ENCODE assay signal across 17 mouse cellular contexts in the genomic region with DNA sequence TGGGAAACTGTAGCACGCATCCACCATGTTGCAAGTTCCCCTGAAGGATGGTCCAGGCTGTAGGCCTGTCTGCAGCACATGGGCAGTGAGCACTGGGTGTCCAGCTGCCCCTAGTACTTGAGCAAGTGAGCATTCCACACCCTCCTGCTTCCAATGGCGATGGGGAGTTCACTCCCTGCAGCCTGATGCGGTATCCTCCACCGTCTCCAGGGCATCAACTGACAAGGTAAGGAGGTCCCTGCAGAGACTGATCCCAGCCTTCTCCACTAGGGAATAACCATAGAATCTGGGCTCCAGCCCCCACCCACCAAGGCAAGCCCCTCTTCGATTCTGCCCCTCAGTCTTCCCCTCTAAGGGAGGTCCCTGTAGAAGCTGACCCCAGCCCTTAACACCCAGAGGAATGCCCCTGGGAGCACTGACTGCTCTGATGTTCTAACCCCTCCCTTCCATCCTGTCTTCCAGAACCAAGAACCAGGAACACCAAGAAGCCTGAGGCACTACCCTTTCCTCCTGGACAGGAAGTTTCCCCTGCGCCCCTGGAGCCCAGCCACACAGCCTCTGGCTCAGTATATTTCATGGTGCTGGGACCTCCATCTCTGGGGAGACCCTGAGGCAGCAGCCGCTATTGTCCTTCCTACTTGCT. TPM values are rescaled to one million over a fixed set of nuclear protein-coding genes. Genes with fewer than 3 reads are reported as not detected.
A peak's percentile ranks its signal among the peaks of the same experiment; 100 is the strongest.
DNase-seq lines count a peak whose midpoint lies in the region; ATAC-seq lines count a peak whose summit lies in the region.
"Had no signal": no experiment of that assay in that cellular context is flagged by ENCODE, and none has a peak within 500 bp of the region (broad histone marks: within the 10 kb centered on the region; RNA-seq: fewer than 3 reads in every experiment).

No protein-coding gene starts in this region.

- H3K27me3 ChIP-seq in heart, embryonic 16.5 days (ENCODE audit: control insufficient read depth, insufficient read depth, low read length) = no peaks in the 10 kb centered on the region
- peaks cover 10% of the 10 kb centered on the region for H3K27me3 ChIP-seq in midbrain, embryonic 12.5 days
- no peaks in the 10 kb centered on the region for H3K27me3 ChIP-seq in midbrain, embryonic 15.5 days (replicated peaks)
- H3K27me3 ChIP-seq in embryonic facial prominence, embryonic 14.5 days (replicated peaks; ENCODE audit: control insufficient read depth, insufficient read depth, low read length) = no peaks in the 10 kb centered on the region
- no peaks in the 10 kb centered on the region for H3K27me3 ChIP-seq in limb, embryonic 15.5 days
- H3K27me3 ChIP-seq: forebrain, embryonic 15.5 days; heart, embryonic 15.5 days; kidney, embryonic 15.5 days had no signal

- 0 out of 2 replicates have a peak overlapping the region, but pooled peaks have one; percentile 5 for H3K9ac ChIP-seq in heart, embryonic 16.5 days (ENCODE audit: low read length)
- H3K9ac ChIP-seq in midbrain, embryonic 12.5 days (replicated peaks) = no peak overlapping the region
- H3K9ac ChIP-seq in midbrain, embryonic 15.5 days = no peak overlapping the region
- H3K9ac ChIP-seq in embryonic facial prominence, embryonic 14.5 days (ENCODE audit: low read depth, low read length) = no peak overlapping the region
- H3K9ac ChIP-seq in limb, embryonic 15.5 days = no peak overlapping the region
- H3K9ac ChIP-seq: forebrain, embryonic 15.5 days; heart, embryonic 15.5 days; kidney, embryonic 15.5 days; liver, embryonic 13.5 days had no signal

- H3K4me3 ChIP-seq in heart, embryonic 16.5 days (ENCODE audit: low read length) = no peak overlapping the region
- H3K4me3 ChIP-seq in midbrain, embryonic 12.5 days = no peak overlapping the region
- H3K4me3 ChIP-seq in midbrain, embryonic 15.5 days = no peak overlapping the region
- H3K4me3 ChIP-seq in embryonic facial prominence, embryonic 14.5 days (ENCODE audit: low read depth, low read length) = no peak overlapping the region
- H3K4me3 ChIP-seq in limb, embryonic 15.5 days = no peak overlapping the region
- H3K4me3 ChIP-seq: forebrain, embryonic 15.5 days; heart, embryonic 15.5 days; kidney, embryonic 15.5 days; liver, embryonic 13.5 days had no signal

- no peak for ATAC-seq in heart, embryonic 16.5 days (replicated peaks; ENCODE audit: extremely low read depth, insufficient read depth, low FRiP score)
- ATAC-seq in midbrain, embryonic 12.5 days (ENCODE audit: low FRiP score, low read depth) = no peak
- ATAC-seq in midbrain, embryonic 15.5 days (replicated peaks) = no peak
- ATAC-seq in embryonic facial prominence, embryonic 14.5 days (ENCODE audit: low read depth) = no peak
- no peak for ATAC-seq in limb, embryonic 15.5 days (ENCODE audit: insufficient number of reproducible peaks, low FRiP score, low TSS enrichment, low read depth)
- ATAC-seq: forebrain, embryonic 15.5 days; inflammation-experienced regulatory T-cells, adult 6 months had no signal

- H3K4me2 ChIP-seq in heart, embryonic 16.5 days (ENCODE audit: low read depth, low read length) = no peak overlapping the region
- H3K4me2 ChIP-seq in midbrain, embryonic 12.5 days (replicated peaks) = no peak overlapping the region
- H3K4me2 ChIP-seq in midbrain, embryonic 15.5 days = no peak overlapping the region
- no peak overlapping the region for H3K4me2 ChIP-seq in embryonic facial prominence, embryonic 14.5 days (ENCODE audit: low read depth, low read length)
- H3K4me2 ChIP-seq in limb, embryonic 15.5 days = no peak overlapping the region
- H3K4me2 ChIP-seq: forebrain, embryonic 15.5 days; heart, embryonic 15.5 days; kidney, embryonic 15.5 days; liver, embryonic 13.5 days had no signal

- H3K36me3 ChIP-seq in heart, embryonic 16.5 days (ENCODE audit: control insufficient read depth, insufficient read depth) = no peaks in the 10 kb centered on the region
- H3K36me3 ChIP-seq in midbrain, embryonic 12.5 days = peaks cover 10% of the 10 kb centered on the region
- no peaks in the 10 kb centered on the region for H3K36me3 ChIP-seq in midbrain, embryonic 15.5 days (replicated peaks)
- peaks cover 8% of the 10 kb centered on the region for H3K36me3 ChIP-seq in embryonic facial prominence, embryonic 14.5 days (ENCODE audit: control insufficient read depth, insufficient read depth, low read length)
- H3K36me3 ChIP-seq in limb, embryonic 15.5 days = peaks cover 1% of the 10 kb centered on the region; the same call in 1 of the 2 replicates
- H3K36me3 ChIP-seq: forebrain, embryonic 15.5 days; heart, embryonic 15.5 days; liver, embryonic 13.5 days had no signal

- WGBS in heart, embryonic 16.5 days = 62% methylated on average over 7 of the region's 7 CpGs
- WGBS in midbrain, embryonic 12.5 days = 79% methylated on average over 7 of the region's 7 CpGs
- 71% methylated on average over 7 of the region's 7 CpGs for WGBS in midbrain, embryonic 15.5 days
- 58% methylated on average over 7 of the region's 7 CpGs for WGBS in embryonic facial prominence, embryonic 14.5 days
- WGBS in limb, embryonic 15.5 days = 71% methylated on average over 7 of the region's 7 CpGs

- H3K9me3 ChIP-seq in heart, embryonic 16.5 days (replicated peaks; ENCODE audit: control insufficient read depth, low read length) = no peaks in the 10 kb centered on the region
- H3K9me3 ChIP-seq in midbrain, embryonic 12.5 days = no peaks in the 10 kb centered on the region
- no peaks in the 10 kb centered on the region for H3K9me3 ChIP-seq in midbrain, embryonic 15.5 days
- no peaks in the 10 kb centered on the region for H3K9me3 ChIP-seq in embryonic facial prominence, embryonic 14.5 days (ENCODE audit: control insufficient read depth, low read length)
- no peaks in the 10 kb centered on the region for H3K9me3 ChIP-seq in limb, embryonic 15.5 days
- H3K9me3 ChIP-seq: forebrain, embryonic 15.5 days; heart, embryonic 15.5 days; kidney, embryonic 15.5 days; liver, embryonic 13.5 days had no signal

- H3K4me1 ChIP-seq in heart, embryonic 16.5 days (ENCODE audit: control insufficient read depth, insufficient read depth, low read length) = 0 out of 2 replicates have a peak, but pooled peaks cover 2% of the 10 kb centered on the region
- H3K4me1 ChIP-seq in midbrain, embryonic 12.5 days = peaks cover 34% of the 10 kb centered on the region
- peaks cover 26% of the 10 kb centered on the region for H3K4me1 ChIP-seq in midbrain, embryonic 15.5 days
- peaks cover 5% of the 10 kb centered on the region for H3K4me1 ChIP-seq in embryonic facial prominence, embryonic 14.5 days (ENCODE audit: control insufficient read depth, insufficient read depth, low read length)
- peaks cover 28% of the 10 kb centered on the region for H3K4me1 ChIP-seq in limb, embryonic 15.5 days
- H3K4me1 ChIP-seq: liver, embryonic 13.5 days had no signal

- no peak for DNase-seq in heart, adult 9 months (ENCODE audit: low spot score in 2 of 2)
- no peak for DNase-seq in embryonic facial prominence, embryonic 14.5 days (ENCODE audit: low spot score)
- no peak for DNase-seq in left cerebral cortex, adult 8-10 months (ENCODE audit: low spot score in 2 of 2)
- DNase-seq: adrenal gland, postnatal 10 days; liver, embryonic 13.5 days; thymus, adult 18-20 months had no signal

- H3K27ac ChIP-seq in heart, embryonic 16.5 days (ENCODE audit: low read length) = no peak overlapping the region
- 0 out of 2 replicates have a peak overlapping the region, but pooled peaks have one; percentile 20 for H3K27ac ChIP-seq in midbrain, embryonic 12.5 days (replicated peaks)
- no peak overlapping the region for H3K27ac ChIP-seq in midbrain, embryonic 15.5 days
- H3K27ac ChIP-seq in embryonic facial prominence, embryonic 14.5 days (replicated peaks; ENCODE audit: low read depth, low read length) = 0 out of 2 replicates have a peak overlapping the region, but pooled peaks have one; percentile 24
- H3K27ac ChIP-seq in limb, embryonic 15.5 days = peak overlapping the region; percentile 48; the same call in 1 of the 2 replicates
- H3K27ac ChIP-seq: forebrain, embryonic 15.5 days; heart, embryonic 15.5 days; kidney, embryonic 15.5 days; liver, embryonic 13.5 days had no signal

RNA-seq across cellular contexts. Expression of gene Clip3, which starts 2.3 kb away (rescaled TPM):
- 7.0 and 8.0 TPM in 2 replicates for polyA plus RNA-seq in heart, embryonic 16.5 days (2015; fragmentation: Nextera tagmentation; extraction: Ambion mirVana)
- 76.3 and 88.6 TPM in 2 replicates for polyA plus RNA-seq in midbrain, embryonic 12.5 days (2016; fragmentation: Nextera tagmentation; extraction: Ambion mirVana)
- polyA plus RNA-seq in midbrain, embryonic 15.5 days (2015; fragmentation: Nextera tagmentation; extraction: Ambion mirVana) = 106 and 110 TPM in 2 replicates
- polyA plus RNA-seq in embryonic facial prominence, embryonic 14.5 days (2014; fragmentation: Nextera tagmentation; extraction: Ambion mirVana) = 51.8 and 58.1 TPM in 2 replicates
- polyA plus RNA-seq in limb, embryonic 15.5 days (2015; fragmentation: Nextera tagmentation; extraction: Ambion mirVana) = 33.2 and 35.2 TPM in 2 replicates
- 100 to 1,000 TPM; 377 to 471 (median 424) TPM for total RNA-seq in left cerebral cortex, adult 8-10 months (2022)
- total RNA-seq: common myeloid progenitor, adult 5-6 weeks; granulocyte monocyte progenitor cell, adult 5-6 weeks; megakaryocyte-erythroid progenitor cell, adult 5-6 weeks had no signal

RNA-seq across cellular contexts. Expression of gene Wdr62, which starts 9.0 kb away (rescaled TPM):
- 6.9 and 8.1 TPM in 2 replicates for polyA plus RNA-seq in heart, embryonic 16.5 days (2015; fragmentation: Nextera tagmentation; extraction: Ambion mirVana)
- polyA plus RNA-seq in midbrain, embryonic 12.5 days (2016; fragmentation: Nextera tagmentation; extraction: Ambion mirVana) = 11.3 and 13.4 TPM in 2 replicates
- polyA plus RNA-seq in midbrain, embryonic 15.5 days (2015; fragmentation: Nextera tagmentation; extraction: Ambion mirVana) = 3.6 and 3.8 TPM in 2 replicates
- polyA plus RNA-seq in embryonic facial prominence, embryonic 14.5 days (2014; fragmentation: Nextera tagmentation; extraction: Ambion mirVana) = 7.5 and 7.7 TPM in 2 replicates
- 6.0 and 6.2 TPM in 2 replicates for polyA plus RNA-seq in limb, embryonic 15.5 days (2015; fragmentation: Nextera tagmentation; extraction: Ambion mirVana)
- 1 to 10 TPM; 1.4 to 2.9 (median 1.8) TPM for total RNA-seq in left cerebral cortex, adult 8-10 months (2022)

RNA-seq across cellular contexts. Expression of gene Thap8, which starts 9.3 kb away (rescaled TPM):
- 0.29 and 0.47 TPM in 2 replicates for polyA plus RNA-seq in heart, embryonic 16.5 days (2015; fragmentation: Nextera tagmentation; extraction: Ambion mirVana)
- polyA plus RNA-seq in midbrain, embryonic 12.5 days (2016; fragmentation: Nextera tagmentation; extraction: Ambion mirVana) = 0.48 and 0.66 TPM in 2 replicates
- 1.3 and 1.5 TPM in 2 replicates for polyA plus RNA-seq in midbrain, embryonic 15.5 days (2015; fragmentation: Nextera tagmentation; extraction: Ambion mirVana)
- 0.22 and 0.28 TPM in 2 replicates for polyA plus RNA-seq in embryonic facial prominence, embryonic 14.5 days (2014; fragmentation: Nextera tagmentation; extraction: Ambion mirVana)
- polyA plus RNA-seq in limb, embryonic 15.5 days (2015; fragmentation: Nextera tagmentation; extraction: Ambion mirVana) = 0.26 and 0.78 TPM in 2 replicates
- total RNA-seq in left cerebral cortex, adult 8-10 months (2022) = under 1 TPM; 0.36 to 0.50 (median 0.38) TPM
- total RNA-seq: common myeloid progenitor, adult 5-6 weeks had no signal

RNA-seq across cellular contexts. Expression of gene Alkbh6, which starts 19.3 kb away (rescaled TPM):
- polyA plus RNA-seq in heart, embryonic 16.5 days (2015; fragmentation: Nextera tagmentation; extraction: Ambion mirVana) = 62.0 and 67.1 TPM in 2 replicates
- polyA plus RNA-seq in midbrain, embryonic 12.5 days (2016; fragmentation: Nextera tagmentation; extraction: Ambion mirVana) = 86.9 and 92.9 TPM in 2 replicates
- polyA plus RNA-seq in midbrain, embryonic 15.5 days (2015; fragmentation: Nextera tagmentation; extraction: Ambion mirVana) = 134 and 135 TPM in 2 replicates
- polyA plus RNA-seq in embryonic facial prominence, embryonic 14.5 days (2014; fragmentation: Nextera tagmentation; extraction: Ambion mirVana) = 69.4 and 72.3 TPM in 2 replicates
- 80.8 and 82.0 TPM in 2 replicates for polyA plus RNA-seq in limb, embryonic 15.5 days (2015; fragmentation: Nextera tagmentation; extraction: Ambion mirVana)
- total RNA-seq in left cerebral cortex, adult 8-10 months (2022) = 10 to 100 TPM; 60.6 to 74.5 (median 62.8) TPM

RNA-seq across cellular contexts. Expression of gene Syne4, which starts 25.4 kb away (rescaled TPM):
- polyA plus RNA-seq in heart, embryonic 16.5 days (2015; fragmentation: Nextera tagmentation; extraction: Ambion mirVana) = 9.2 and 10.0 TPM in 2 replicates
- polyA plus RNA-seq in midbrain, embryonic 12.5 days (2016; fragmentation: Nextera tagmentation; extraction: Ambion mirVana) = 17.5 and 19.0 TPM in 2 replicates
- polyA plus RNA-seq in midbrain, embryonic 15.5 days (2015; fragmentation: Nextera tagmentation; extraction: Ambion mirVana) = 16.6 and 17.5 TPM in 2 replicates
- 25.4 and 35.4 TPM in 2 replicates for polyA plus RNA-seq in embryonic facial prominence, embryonic 14.5 days (2014; fragmentation: Nextera tagmentation; extraction: Ambion mirVana)
- polyA plus RNA-seq in limb, embryonic 15.5 days (2015; fragmentation: Nextera tagmentation; extraction: Ambion mirVana) = 37.1 and 42.8 TPM in 2 replicates
- total RNA-seq in left cerebral cortex, adult 8-10 months (2022) = 10 to 100 TPM in 1 of 4 experiments, 1 to 10 TPM in 3; 7.4 to 10.5 (median 8.8) TPM
- total RNA-seq: common myeloid progenitor, adult 5-6 weeks; megakaryocyte-erythroid progenitor cell, adult 5-6 weeks had no signal

Comparison
In these comparisons a context has a peak if more than half of its experiments do, and no peak if none do; other contexts are left out.
1. H3K27ac ChIP-seq: peak in midbrain, embryonic 12.5 days (single experiment), embryonic facial prominence, embryonic 14.5 days (single experiment) and limb, embryonic 15.5 days (single experiment); none in heart, embryonic 16.5 days (single experiment) and midbrain, embryonic 15.5 days (single experiment).